Mouse (Mus musculus) liver, adult 2 months (tissue): Measurements from ENCODE around the gene Prtg.

Source experiments
- CTCF ChIP-seq: fragments of 200-500 bp; IDR thresholded peaks from 2 replicates; pipeline ENCODE4 v1.5.1; 2011; ENCODE audit warnings: low read depth, low read length, control low read depth
- POLR2A ChIP-seq: fragments of 200-500 bp; IDR thresholded peaks from 2 replicates; pipeline ENCODE4 v1.6.1; 2011; ENCODE audit warnings: low read length, control low read depth; ENCODE audit not compliant: insufficient read depth; ENCODE audit errors: extremely low read depth

GRCm38 (mm10) chr9:72878656-72879055, 72.0 kb downstream of the Prtg start:
- TF ChIP-seq CTCF (no peak), POLR2A (no peak)
